Mouse (Mus musculus): ENCODE results near the gene Wif1. TPM values are rescaled to one million over a fixed set of nuclear protein-coding genes. Genes with fewer than 3 reads are reported as not detected.

Gene Wif1
- total RNA-seq (2014; rRNA removed) = 2.2 and 6.0 TPM in 2 replicates
- polyA plus RNA-seq (2015; fragmentation: Nextera tagmentation; extraction: Ambion mirVana) = 3.6 and 6.1 TPM in 2 replicates

DNA sequence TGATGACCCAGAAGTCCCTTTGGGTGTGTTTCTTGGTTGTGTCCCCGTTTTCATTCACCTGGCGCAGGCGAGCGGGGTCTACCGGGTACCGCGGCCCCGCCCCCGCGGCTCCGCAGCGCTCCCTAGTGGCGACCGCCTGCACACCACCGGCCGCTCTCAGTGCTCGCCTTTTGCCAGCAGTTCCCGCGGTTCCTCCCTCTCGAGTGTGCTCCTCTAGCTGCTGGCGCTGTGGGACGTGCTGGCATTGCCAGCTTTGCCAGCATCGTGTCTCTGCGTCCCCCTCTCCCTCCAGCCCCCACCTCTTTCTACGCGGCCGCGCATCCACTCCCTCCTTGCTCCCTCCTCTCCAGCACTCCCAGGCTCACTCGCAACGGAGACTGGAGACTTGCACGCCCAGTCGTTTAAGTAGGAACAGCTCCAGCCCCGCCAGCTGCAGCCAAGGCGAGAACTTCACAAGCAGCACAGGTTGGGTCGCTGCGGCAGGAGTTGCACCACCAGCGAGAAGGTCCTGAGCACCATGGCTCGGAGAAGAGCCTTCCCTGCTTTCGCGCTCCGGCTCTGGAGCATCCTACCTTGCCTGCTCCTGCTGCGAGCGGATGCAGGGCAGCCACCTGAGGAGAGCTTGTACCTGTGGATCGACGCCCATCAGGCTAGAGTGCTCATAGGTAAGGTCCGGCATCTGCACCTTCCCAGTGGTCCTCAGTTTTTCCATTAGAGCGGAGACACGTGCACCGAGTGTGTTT is at the start of gene Wif1:
TSS of gene Wif1 (plus strand) at position 135 of the 743 bp plus-strand sequence.
- peak; percentile 79 for DNase-seq
- peak; percentile 94 for ATAC-seq
- Histone ChIP-seq H3K4me1 (ENCODE audit: insufficient read depth) (no peaks in the 10 kb centered on the region; the same call in 1 of the 2 replicates), H3K27ac (ENCODE audit: low read depth, low read length) (no peak within 1 kb of the TSS), H3K27me3 (ENCODE audit: insufficient read depth, low read length) (peaks cover 14% of the 10 kb centered on the region), H3K9ac (peak within 1 kb of the TSS; percentile 37), H3K36me3 (ENCODE audit: insufficient read depth) (no peaks in the 10 kb centered on the region), H3K4me3 (ENCODE audit: low read depth, low read length) (peak within 1 kb of the TSS; percentile 45), H3K9me3 (ENCODE audit: low read length) (no peaks in the 10 kb centered on the region), H3K4me2 (ENCODE audit: low read depth) (peak within 1 kb of the TSS; percentile 95)
- WGBS = 1% methylated on average over 49 of the region's 49 CpGs
- peak; percentile 87 for TF ChIP-seq CTCF (IDR thresholded peaks at IDR 0.05; ENCODE audit: low read depth)

DNA sequence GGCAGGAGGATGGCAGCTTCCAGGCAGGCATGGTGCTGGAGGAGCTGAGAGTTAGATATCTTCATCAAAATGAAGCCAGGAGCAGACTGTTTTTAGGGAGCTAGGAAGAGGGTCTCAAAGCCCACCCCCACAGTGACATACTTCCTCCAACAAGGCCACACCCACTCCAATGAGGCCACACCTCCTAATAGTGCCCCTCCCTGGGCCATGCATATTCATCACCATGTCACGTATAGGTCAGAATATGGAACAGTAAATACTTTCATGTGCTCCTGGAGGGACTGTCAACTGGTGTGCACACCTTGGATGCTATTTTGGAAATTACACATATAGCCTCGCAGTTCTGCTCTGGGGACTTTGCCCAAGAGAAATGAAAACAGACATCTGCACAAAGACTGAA is 31.6 kb upstream of the Wif1 start:
- Histone ChIP-seq H3K4me1 (ENCODE audit: insufficient read depth) (no peaks in the 10 kb centered on the region), H3K9me3 (ENCODE audit: low read length) (no peaks in the 10 kb centered on the region), H3K36me3 (ENCODE audit: insufficient read depth) (no peaks in the 10 kb centered on the region), H3K4me3 (ENCODE audit: low read depth, low read length) (no peak overlapping the region), H3K4me2 (ENCODE audit: low read depth) (no peak overlapping the region), H3K27me3 (ENCODE audit: insufficient read depth, low read length) (no peaks in the 10 kb centered on the region), H3K27ac (ENCODE audit: low read depth, low read length) (no peak overlapping the region), H3K9ac (no peak overlapping the region)
- DNase-seq (no peak), ATAC-seq (no peak)
- no peak for TF ChIP-seq CTCF (IDR thresholded peaks at IDR 0.05; ENCODE audit: low read depth)
- WGBS = 88% methylated on average over 2 of the region's 2 CpGs

DNA sequence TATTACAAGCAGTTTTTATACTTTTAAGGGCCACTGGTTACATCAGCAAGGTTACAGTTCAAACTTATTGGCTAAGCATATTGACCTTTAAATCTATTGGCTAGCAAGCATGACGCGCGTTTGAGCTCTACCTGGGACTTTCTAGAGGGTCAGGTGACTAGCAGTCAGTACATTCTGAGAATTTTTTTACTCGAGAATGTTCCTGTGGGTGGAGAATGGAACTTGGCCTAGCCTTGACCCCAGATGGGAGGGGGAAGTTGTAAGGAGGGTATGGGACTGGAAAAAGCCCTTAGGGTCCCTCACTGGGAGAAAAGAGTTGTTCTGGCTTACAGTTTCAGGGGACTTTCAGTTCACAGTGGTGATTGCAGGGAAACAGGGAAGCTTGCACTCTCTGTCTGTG is 22.3 kb upstream of the Wif1 start:
- H3K27ac ChIP-seq (ENCODE audit: low read depth, low read length) = no peak overlapping the region
- H3K9me3 ChIP-seq (ENCODE audit: low read length) = no peaks in the 10 kb centered on the region
- 87% methylated on average over 4 of the region's 4 CpGs for WGBS
- TF ChIP-seq CTCF (IDR thresholded peaks at IDR 0.05; ENCODE audit: low read depth) = no peak
- no peak for ATAC-seq
- no peak overlapping the region for H3K9ac ChIP-seq
- DNase-seq = no peak
- H3K4me2 ChIP-seq (ENCODE audit: low read depth) = no peak overlapping the region
- no peak overlapping the region for H3K4me3 ChIP-seq (ENCODE audit: low read depth, low read length)
- H3K4me1 ChIP-seq (ENCODE audit: insufficient read depth) = no peaks in the 10 kb centered on the region
- H3K27me3 ChIP-seq (ENCODE audit: insufficient read depth, low read length) = no peaks in the 10 kb centered on the region
- no peaks in the 10 kb centered on the region for H3K36me3 ChIP-seq (ENCODE audit: insufficient read depth)

DNA sequence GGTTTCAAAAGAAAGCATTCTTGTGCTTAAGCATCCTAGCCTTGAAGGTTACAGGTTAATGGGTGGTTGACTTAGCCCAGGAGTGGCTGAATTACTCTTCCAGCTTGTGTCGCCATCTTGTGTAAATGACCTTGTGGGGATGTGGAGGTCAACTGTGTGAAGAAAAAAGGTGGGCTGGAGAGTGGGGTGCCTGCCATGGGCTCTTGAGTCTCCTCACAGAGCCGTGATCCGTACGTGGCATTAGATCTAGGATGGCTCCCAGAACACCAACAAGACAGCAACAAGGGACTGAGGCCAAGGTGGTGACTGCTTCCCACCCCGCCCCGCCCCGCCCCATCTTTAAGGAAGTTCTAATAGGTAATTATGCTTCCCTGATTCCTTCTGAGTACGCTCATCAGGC is 17.5 kb upstream of the Wif1 start:
- Histone ChIP-seq H3K27me3 (ENCODE audit: insufficient read depth, low read length) (no peaks in the 10 kb centered on the region), H3K4me2 (ENCODE audit: low read depth) (no peak overlapping the region), H3K9ac (no peak overlapping the region), H3K27ac (ENCODE audit: low read depth, low read length) (no peak overlapping the region), H3K36me3 (ENCODE audit: insufficient read depth) (no peaks in the 10 kb centered on the region), H3K4me3 (ENCODE audit: low read depth, low read length) (no peak overlapping the region), H3K9me3 (ENCODE audit: low read length) (no peaks in the 10 kb centered on the region), H3K4me1 (ENCODE audit: insufficient read depth) (no peaks in the 10 kb centered on the region)
- DNase-seq (no peak), ATAC-seq (no peak)
- 84% methylated on average over 8 of the region's 8 CpGs for WGBS
- TF ChIP-seq CTCF (IDR thresholded peaks at IDR 0.05; ENCODE audit: low read depth) = no peak

DNA sequence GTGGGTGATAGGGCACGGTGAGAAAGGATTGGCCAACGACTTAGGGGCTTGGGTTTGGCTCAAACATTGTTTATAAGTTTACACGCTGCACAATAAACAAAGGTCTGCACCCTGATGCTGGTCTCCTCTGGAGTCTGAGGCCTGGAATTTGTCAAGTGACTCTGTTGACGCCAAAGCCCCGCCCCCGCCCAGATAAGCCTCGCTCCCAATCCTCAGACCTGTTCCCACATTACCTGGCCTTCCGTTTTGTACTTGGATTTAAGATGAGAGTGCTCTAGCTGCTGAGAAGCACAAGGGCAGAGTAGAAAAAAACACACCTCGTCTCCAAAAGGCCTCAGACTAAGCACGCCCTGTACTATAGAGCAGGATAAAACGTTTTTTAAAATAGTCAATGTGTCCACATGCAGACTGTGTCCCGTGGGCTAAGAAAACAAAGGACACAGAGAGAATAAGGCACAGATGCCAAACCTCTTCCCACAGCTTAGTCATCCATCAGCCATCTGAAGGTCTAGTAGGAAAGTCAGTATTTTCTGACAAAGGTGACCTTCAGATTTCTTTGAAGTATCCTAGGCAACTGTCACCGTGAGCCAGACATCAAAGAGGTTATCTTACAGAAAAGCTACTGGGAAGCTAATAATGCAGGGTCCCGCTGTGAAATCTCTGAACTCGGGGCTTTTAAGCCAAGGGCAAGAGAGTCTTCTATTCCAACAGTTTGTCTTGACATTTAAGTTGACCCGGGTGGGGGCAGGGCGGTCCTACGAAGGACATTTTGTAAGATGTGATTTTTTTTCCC is 16.9 kb upstream of the Wif1 start:
- no peak for TF ChIP-seq CTCF (IDR thresholded peaks at IDR 0.05; ENCODE audit: low read depth)
- no peak overlapping the region for H3K4me3 ChIP-seq (ENCODE audit: low read depth, low read length)
- 35% methylated on average over 18 of the region's 18 CpGs for WGBS
- H3K4me1 ChIP-seq (ENCODE audit: insufficient read depth) = no peaks in the 10 kb centered on the region
- DNase-seq = no peak
- no peaks in the 10 kb centered on the region for H3K36me3 ChIP-seq (ENCODE audit: insufficient read depth)
- H3K27me3 ChIP-seq (ENCODE audit: insufficient read depth, low read length) = no peaks in the 10 kb centered on the region
- no peak overlapping the region for H3K27ac ChIP-seq (ENCODE audit: low read depth, low read length)
- H3K9me3 ChIP-seq (ENCODE audit: low read length) = no peaks in the 10 kb centered on the region
- no peak overlapping the region for H3K4me2 ChIP-seq (ENCODE audit: low read depth)
- H3K9ac ChIP-seq = no peak overlapping the region
- peak; percentile 27; the same call in 1 of the 2 replicates for ATAC-seq

DNA sequence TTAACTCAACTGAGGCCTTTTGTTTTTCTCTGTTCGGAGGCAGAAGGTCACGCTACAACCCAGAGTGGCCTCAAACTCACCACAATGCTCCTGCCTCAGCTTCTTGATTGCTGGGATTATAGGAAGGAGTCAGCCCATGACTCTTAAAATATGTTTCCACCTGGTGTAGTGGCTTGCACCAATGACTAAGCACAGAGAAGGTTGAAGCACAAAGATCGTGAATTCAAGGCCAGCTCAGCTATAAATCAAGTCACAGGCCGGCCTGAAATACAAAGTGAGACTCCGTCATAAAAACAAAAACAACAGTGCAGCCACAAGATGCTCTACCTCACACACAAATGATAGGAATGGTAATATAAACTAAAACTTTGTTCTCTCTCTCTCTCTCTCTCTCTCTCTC is 10.8 kb upstream of the Wif1 start:
- Histone ChIP-seq H3K9me3 (ENCODE audit: low read length) (no peaks in the 10 kb centered on the region), H3K36me3 (ENCODE audit: insufficient read depth) (no peaks in the 10 kb centered on the region), H3K4me1 (ENCODE audit: insufficient read depth) (no peaks in the 10 kb centered on the region), H3K27me3 (ENCODE audit: insufficient read depth, low read length) (no peaks in the 10 kb centered on the region), H3K4me2 (ENCODE audit: low read depth) (no peak overlapping the region), H3K4me3 (ENCODE audit: low read depth, low read length) (no peak overlapping the region), H3K9ac (no peak overlapping the region), H3K27ac (ENCODE audit: low read depth, low read length) (no peak overlapping the region)
- DNase-seq (no peak), ATAC-seq (no peak)
- no peak for TF ChIP-seq CTCF (IDR thresholded peaks at IDR 0.05; ENCODE audit: low read depth)
- WGBS = 60% methylated on average over 5 of the region's 5 CpGs

DNA sequence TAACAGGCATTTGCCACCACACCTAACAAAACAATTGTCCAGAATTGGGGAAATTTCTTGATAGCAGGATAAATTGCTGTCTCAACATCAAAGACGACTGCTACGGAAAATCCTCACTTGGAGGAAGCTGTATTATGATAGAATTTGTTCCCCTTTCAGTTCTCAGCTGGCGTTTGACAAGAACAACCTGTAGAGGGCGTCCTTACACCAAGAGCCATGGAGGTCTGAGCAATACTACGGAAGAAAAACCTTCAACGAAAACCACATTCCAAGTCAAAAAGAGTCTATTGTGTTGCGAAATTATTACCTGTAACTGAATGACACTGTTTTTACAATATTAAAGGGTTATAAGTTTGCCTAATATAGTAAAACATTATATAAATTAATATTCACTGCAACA is 2.0 kb upstream of the Wif1 start:
- ATAC-seq = no peak
- peak; percentile 78 for DNase-seq
- Histone ChIP-seq H3K4me1 (ENCODE audit: insufficient read depth) (no peaks in the 10 kb centered on the region; the same call in 1 of the 2 replicates), H3K27me3 (ENCODE audit: insufficient read depth, low read length) (peaks cover 14% of the 10 kb centered on the region), H3K36me3 (ENCODE audit: insufficient read depth) (no peaks in the 10 kb centered on the region), H3K9me3 (ENCODE audit: low read length) (no peaks in the 10 kb centered on the region), H3K4me3 (ENCODE audit: low read depth, low read length) (no peak overlapping the region), H3K4me2 (ENCODE audit: low read depth) (no peak overlapping the region), H3K9ac (no peak overlapping the region), H3K27ac (ENCODE audit: low read depth, low read length) (no peak overlapping the region)
- TF ChIP-seq CTCF (IDR thresholded peaks at IDR 0.05; ENCODE audit: low read depth) = peak; percentile 73
- 9% methylated on average over 7 of the region's 7 CpGs for WGBS

Data from forebrain, postnatal 0 days (tissue).